Mouse (Mus musculus) kidney, adult 11 months (tissue): Measurements from ENCODE around the gene Exoc2.
A peak's percentile ranks its signal among the peaks of the same experiment; 100 is the strongest.

Experiments
- DNase-seq: peaks from one replicate; pipeline ENCODE4 v3.0.0; 2022

Exoc2 gene

GRCm38 (mm10) chr13:30973501-30974246, at the start of gene Exoc2, which contains the start of gene Gm5447:
Gene Exoc2 (minus strand): TSS chr13:30974093.
Gene Gm5447 (plus strand): TSS chr13:30974204.
- DNase-seq: peak; percentile 80

GRCm38 (mm10) chr13:31023664-31024063, 49.8 kb upstream of the Exoc2 start:
- no peak for DNase-seq

DNA sequence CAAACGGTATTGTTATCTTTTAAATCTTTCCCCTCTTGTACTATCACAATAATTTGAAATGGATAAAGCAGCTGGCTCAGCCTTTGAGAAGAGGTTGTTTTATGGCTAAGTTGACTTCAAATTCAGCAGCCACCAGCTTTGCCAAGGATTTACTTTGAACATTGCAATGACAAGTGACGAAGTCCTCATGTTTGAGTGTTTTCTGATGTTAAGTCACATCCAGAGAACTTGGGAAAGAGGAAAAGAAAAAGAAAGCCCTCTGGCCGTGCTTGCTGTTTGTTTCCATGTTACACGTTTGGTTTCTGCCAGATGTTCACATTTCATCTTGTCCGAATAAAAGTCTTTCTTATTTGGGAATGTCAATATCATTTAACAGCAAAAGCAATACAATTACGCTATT, 48.0 kb upstream of the Exoc2 start:
- no peak for DNase-seq

DNA sequence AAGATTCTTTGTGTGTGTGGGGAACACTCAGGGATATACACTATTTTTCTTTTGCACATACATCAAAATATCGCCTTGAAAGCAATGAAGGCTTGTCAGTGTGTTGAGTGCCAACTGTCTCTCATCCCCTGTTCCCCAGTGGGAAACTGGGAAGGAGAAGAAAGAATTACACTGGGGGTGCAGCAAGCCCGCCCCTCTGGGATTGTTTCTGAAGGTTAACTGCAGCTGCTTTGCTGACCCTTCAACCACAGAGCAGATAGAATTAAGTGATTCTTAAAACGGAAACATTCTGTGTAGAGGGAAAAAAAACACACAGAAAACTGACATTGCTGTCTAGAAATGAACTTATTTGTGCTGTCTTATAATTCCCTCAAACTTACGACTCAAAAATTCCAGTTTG, 47.6 kb upstream of the Exoc2 start:
- no peak for DNase-seq

DNA sequence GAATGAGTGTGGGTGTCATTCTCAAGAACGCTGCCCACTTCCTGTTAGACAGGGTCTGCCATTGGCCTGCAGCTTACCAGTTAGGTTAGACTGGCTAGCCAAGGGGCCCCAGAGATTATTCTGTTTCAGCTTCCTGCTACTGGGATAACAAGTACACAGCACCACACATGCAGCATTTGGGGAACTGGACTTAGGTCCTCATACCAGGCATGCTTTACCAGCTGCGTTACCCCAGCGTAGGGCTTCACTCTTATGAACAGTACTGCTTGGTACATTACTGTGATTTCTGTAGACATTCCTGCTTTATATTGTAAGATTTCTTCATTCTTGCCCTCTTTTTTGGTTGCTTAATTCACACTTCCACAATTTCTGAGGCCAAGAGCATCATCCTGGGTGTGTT, 43.7 kb upstream of the Exoc2 start:
- no peak for DNase-seq

- no peak for DNase-seq
These were observed 31.1 kb upstream of the Exoc2 start for GRCm38 (mm10) chr13:31004995-31005394.

DNA sequence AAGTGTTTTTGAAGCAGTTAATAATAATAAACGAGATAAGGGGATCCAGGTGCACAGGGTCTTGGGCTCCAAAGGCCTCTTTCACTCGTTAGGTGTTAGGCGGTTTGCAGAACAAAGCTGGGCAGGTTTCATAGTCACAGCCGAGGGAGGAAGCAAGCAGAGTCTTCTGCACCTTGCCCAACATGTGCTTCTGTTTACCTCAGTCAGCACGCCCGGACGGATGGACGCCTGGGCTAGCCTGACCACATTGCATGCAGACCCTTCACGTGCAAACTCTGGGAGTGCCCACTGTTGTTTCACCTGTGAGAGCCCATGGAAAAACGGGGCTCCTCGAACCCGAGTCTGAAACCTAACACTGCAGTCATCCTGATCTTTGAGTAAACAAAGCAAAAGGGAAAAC, 30.6 kb upstream of the Exoc2 start:
- no peak for DNase-seq

GRCm38 (mm10) chr13:30999799-31000198, 25.9 kb upstream of the Exoc2 start:
- no peak for DNase-seq

GRCm38 (mm10) chr13:30997526-30998253, 23.8 kb upstream of the Exoc2 start:
- no peak for DNase-seq

- no peak for DNase-seq
These were observed 20.5 kb upstream of the Exoc2 start for GRCm38 (mm10) chr13:30994249-30994858.

- peak; percentile 30 for DNase-seq
These were observed 19.9 kb upstream of the Exoc2 start for GRCm38 (mm10) chr13:30993819-30994218.

GRCm38 (mm10) chr13:30990233-30990632, 16.3 kb upstream of the Exoc2 start:
- no peak for DNase-seq

DNA sequence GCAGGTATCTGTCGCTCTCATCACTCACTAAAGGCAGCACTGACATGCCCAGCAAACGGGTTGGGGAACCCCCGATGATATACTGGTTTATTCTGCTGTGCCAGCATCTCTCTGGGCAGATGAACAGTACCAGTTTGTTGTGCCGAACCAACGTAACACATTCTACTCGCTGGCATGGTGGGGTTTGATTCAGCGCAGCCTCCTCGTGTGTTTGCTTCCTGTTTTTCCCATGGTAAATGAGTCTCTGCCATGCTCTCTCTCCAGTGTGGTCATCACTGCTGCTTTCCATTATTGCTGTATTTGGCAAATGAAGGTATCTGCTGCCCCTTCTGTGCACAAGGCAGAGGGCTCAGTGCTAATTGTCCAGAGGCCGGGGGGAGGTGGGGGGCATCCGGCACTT, 15.8 kb upstream of the Exoc2 start:
- no peak for DNase-seq

DNA sequence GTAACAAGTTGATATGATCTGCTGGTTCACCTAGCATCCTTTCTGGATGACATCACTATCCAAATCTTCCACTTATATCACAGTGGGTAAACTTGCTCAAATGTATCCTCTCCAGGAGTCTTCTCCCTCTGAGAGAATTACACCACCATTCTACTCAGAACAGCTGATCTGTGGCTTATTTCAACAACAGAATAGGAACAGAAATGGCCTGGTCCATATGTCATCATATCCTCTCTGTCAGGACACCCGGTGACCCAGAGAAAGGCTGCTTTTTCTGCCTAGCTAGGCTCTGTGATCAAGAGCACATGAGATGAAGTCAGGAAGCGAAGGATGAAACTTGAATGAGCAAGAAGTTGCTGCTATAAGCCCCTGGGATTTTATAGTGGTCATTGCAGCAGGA, 13.8 kb upstream of the Exoc2 start:
- no peak for DNase-seq

GRCm38 (mm10) chr13:30986934-30987455, 13.1 kb upstream of the Exoc2 start:
- no peak for DNase-seq

DNA sequence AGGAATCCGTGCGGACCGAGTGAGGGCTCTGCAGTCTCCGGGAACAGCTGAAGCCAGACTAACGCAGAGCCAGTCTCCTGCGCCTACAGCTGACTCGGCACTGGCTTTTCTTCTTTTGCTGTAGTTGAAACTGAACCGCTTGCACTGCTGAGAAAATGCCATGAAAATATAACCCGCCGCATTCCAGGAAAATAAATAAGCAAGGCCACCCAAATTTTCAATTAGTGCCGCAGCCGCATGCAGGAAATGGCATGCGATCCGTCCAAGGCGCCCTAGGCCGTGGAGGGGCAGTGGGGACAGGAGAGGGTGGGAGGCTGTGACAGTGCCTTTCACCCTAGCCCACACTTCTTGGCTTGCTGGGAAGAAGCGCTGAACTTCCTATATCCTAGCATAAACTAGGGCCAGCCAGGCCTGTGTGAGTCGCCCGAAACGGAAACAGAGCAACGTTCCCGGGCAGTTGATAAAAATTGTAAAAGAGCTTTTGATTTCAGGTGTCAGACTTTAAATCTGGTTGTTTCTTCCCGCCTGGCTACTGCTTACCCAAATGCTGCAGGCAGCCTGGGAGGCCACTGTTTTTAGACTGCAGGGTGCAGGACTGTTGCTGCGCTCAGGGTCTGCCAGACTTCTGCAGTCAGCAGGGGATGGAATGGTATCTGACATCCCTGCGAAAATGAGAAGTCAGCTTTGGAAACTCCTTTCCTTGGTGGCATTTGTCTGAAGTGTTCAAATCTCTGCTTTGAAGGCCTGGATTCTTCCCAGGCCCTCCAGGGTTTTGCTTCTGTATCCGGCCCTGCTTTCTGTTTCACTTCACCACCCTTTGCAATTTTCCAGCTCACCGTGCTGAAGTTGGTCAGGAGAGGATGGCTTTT, 11.9 kb upstream of the Exoc2 start:
- DNase-seq: peak; percentile 17

DNA sequence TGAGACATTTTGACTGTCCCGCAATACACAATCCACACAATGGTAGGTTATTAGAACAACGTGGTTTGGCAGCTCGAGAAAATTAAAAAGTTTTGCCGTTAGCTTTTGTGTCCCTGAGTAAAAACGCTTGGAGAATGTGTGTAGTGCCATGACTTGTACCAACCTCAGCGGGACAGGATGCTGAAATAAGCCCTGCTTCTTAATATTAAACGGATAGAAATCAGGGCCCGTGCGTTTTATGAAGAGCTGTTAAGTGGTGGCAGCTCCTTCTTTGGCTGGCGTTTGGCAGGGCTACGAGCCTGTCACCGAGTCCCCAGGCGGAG, 11.3 kb upstream of the Exoc2 start:
- no peak for DNase-seq

DNA sequence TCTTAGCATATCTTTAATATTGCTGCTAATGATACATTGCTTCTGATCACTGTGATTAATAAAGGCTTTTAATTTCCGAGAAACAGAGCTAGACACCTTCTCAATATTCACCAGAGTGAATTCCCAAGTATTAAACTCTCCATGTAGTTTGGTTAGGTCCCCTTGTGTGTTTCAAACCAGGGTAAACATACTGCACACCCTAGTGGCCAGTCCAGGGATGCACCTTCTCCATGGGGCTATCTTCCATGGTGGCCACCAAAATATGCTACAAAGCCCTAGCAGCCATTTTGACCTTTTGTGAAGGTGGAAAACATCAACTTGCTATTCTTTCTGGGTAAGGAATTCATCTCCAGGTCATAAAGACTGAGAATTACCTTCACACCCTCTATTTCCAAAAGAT, 7.8 kb upstream of the Exoc2 start:
- DNase-seq: peak; percentile 28

GRCm38 (mm10) chr13:30978224-30978623, 4.3 kb upstream of the Exoc2 start:
- no peak for DNase-seq

- DNase-seq: no peak
These were observed 2.7 kb upstream of the Exoc2 start for GRCm38 (mm10) chr13:30976536-30977084.

- peak; percentile 15 for DNase-seq
These were observed 346 bp upstream of the Exoc2 start for GRCm38 (mm10) chr13:30974247-30974630.

GRCm38 (mm10) chr13:30972102-30972501, 1.8 kb downstream of the Exoc2 start:
- no peak for DNase-seq

- no peak for DNase-seq
These were observed 2.8 kb downstream of the Exoc2 start for GRCm38 (mm10) chr13:30971047-30971446.
